Mouse (Mus musculus) CH12.LX (cell line): ENCODE data around the gene Hltf. TPM values are rescaled to one million over a fixed set of nuclear protein-coding genes. Genes with fewer than 3 reads are reported as not detected.
A peak's percentile ranks its signal among the peaks of the same experiment; 100 is the strongest.

Experiments
- DNase-seq: peaks from one replicate; pipeline ENCODE4 v3.0.0-alpha.2; 2013; ENCODE audit errors: extremely low read depth
- H3K27ac ChIP-seq: 2 replicates; pipeline ENCODE4 v1.5.1; 2012; ENCODE audit warnings: low read depth, mild to moderate bottlenecking, control low read depth, moderate library complexity; ENCODE audit not compliant: insufficient read depth
- H3K27me3 ChIP-seq: replicated peaks from 2 replicates; pipeline ENCODE3; 2012; ENCODE audit warnings: inconsistent platforms
- H3K36me3 ChIP-seq, 2 experiments: replicated peaks in 1 of 2; 2 replicates each; pipeline versions ENCODE3 to v1.6.1; 2012; ENCODE audit warnings: inconsistent platforms in 1 of 2, low read length in 1 of 2, mild to moderate bottlenecking in 1 of 2, mixed read lengths in 1 of 2, moderate library complexity in 1 of 2; ENCODE audit not compliant: control insufficient read depth in 1 of 2, insufficient read depth in 1 of 2
- H3K4me1 ChIP-seq, 2 experiments: 2 replicates each; pipeline ENCODE4 v1.6.1; 2012; ENCODE audit warnings: inconsistent platforms in 1 of 2, moderate library complexity in 1 of 2; ENCODE audit not compliant: insufficient read depth in 2 of 2, control insufficient read depth in 1 of 2
- H3K4me2 ChIP-seq: 2 replicates; pipeline ENCODE4 v1.6.1; 2012; ENCODE audit warnings: low read depth, mild to moderate bottlenecking, control low read depth; ENCODE audit not compliant: poor library complexity, insufficient read depth, severe bottlenecking
- H3K4me3 ChIP-seq, 3 experiments: fragments of 150-350 bp in 1 of 3; sonication (generic) in 1 of 3; replicated peaks in 1 of 3; 2 replicates each; pipeline versions ENCODE3 to v1.5.1; 2011 to 2012; ENCODE audit warnings: low read depth in 2 of 3, low read length in 2 of 3, mild to moderate bottlenecking in 2 of 3, moderate library complexity in 2 of 3, control low read depth in 1 of 3, improper control_type of control experiment in 1 of 3, inconsistent platforms in 1 of 3, mixed read lengths in 1 of 3; ENCODE audit not compliant: poor library complexity in 1 of 3
- H3K79me2 ChIP-seq: replicated peaks from 2 replicates; pipeline ENCODE4 v1.6.1; 2012; ENCODE audit warnings: mild to moderate bottlenecking, moderate library complexity; ENCODE audit not compliant: control insufficient read depth, poor library complexity, insufficient read depth, severe bottlenecking; ENCODE audit errors: extremely low read depth
- H3K9ac ChIP-seq: 2 replicates; pipeline ENCODE4 v1.6.1; 2012; ENCODE audit warnings: low read depth, mild to moderate bottlenecking, control low read depth, moderate library complexity; ENCODE audit not compliant: insufficient read depth
- H3K9me3 ChIP-seq: replicated peaks from 2 replicates; pipeline ENCODE3; 2012; ENCODE audit warnings: low read length, inconsistent platforms, mixed read lengths
- BHLHE40 ChIP-seq: IDR thresholded peaks from 2 replicates; pipeline ENCODE4 v1.6.1; 2011; ENCODE audit warnings: mild to moderate bottlenecking, low read depth, low read length, improper control_type of control experiment
- EP300 ChIP-seq: IDR thresholded peaks from 2 replicates; pipeline ENCODE4 v1.6.1; 2011; ENCODE audit warnings: low read length, improper control_type of control experiment
- IRF4 ChIP-seq: IDR thresholded peaks from 2 replicates; pipeline ENCODE4 v1.6.1; 2014; ENCODE audit warnings: low read depth, mild to moderate bottlenecking, inconsistent platforms, low read length, improper control_type of control experiment
- JUND ChIP-seq: conservative IDR thresholded peaks from 2 replicates; pipeline ENCODE4 v1.6.1; 2011; ENCODE audit warnings: low read depth, low read length, improper control_type of control experiment
- MAFK ChIP-seq: IDR thresholded peaks from 2 replicates; pipeline ENCODE4 v1.6.1; 2011; ENCODE audit warnings: low read length, improper control_type of control experiment; ENCODE audit not compliant: insufficient replicate concordance
- MEF2A ChIP-seq: IDR thresholded peaks from 2 replicates; pipeline ENCODE4 v1.6.1; 2014; ENCODE audit warnings: low read depth, mild to moderate bottlenecking, inconsistent platforms, low read length, improper control_type of control experiment, borderline replicate concordance
- MXI1 ChIP-seq: IDR thresholded peaks from 2 replicates; pipeline ENCODE4 v1.6.1; 2011; ENCODE audit warnings: mild to moderate bottlenecking, low read depth, low read length, improper control_type of control experiment
- MYC ChIP-seq: IDR thresholded peaks from 2 replicates; pipeline ENCODE4 v1.6.1; 2011; ENCODE audit warnings: low read depth, mild to moderate bottlenecking, improper control_type of control experiment, low read length
- NRF1 ChIP-seq: IDR thresholded peaks from 2 replicates; pipeline ENCODE4 v1.6.1; 2014; ENCODE audit warnings: low read depth, mild to moderate bottlenecking, inconsistent platforms, low read length, improper control_type of control experiment, moderate library complexity
- POLR2AphosphoS2 ChIP-seq: IDR thresholded peaks from 2 replicates; pipeline ENCODE4 v1.6.1; 2011; ENCODE audit warnings: low read depth, low read length, improper control_type of control experiment
- RCOR1 ChIP-seq: conservative IDR thresholded peaks from 2 replicates; pipeline ENCODE4 v1.6.1; 2012; ENCODE audit warnings: low read depth, mild to moderate bottlenecking, inconsistent platforms, low read length, improper control_type of control experiment
- SIN3A ChIP-seq: IDR thresholded peaks from 2 replicates; pipeline ENCODE4 v1.6.1; 2012; ENCODE audit warnings: low read length, improper control_type of control experiment, inconsistent platforms
- TBP ChIP-seq: conservative IDR thresholded peaks from 2 replicates; pipeline ENCODE4 v1.6.1; 2011; ENCODE audit warnings: low read depth, low read length, improper control_type of control experiment
- TCF12 ChIP-seq: IDR thresholded peaks from 2 replicates; pipeline ENCODE4 v1.6.1; 2014; ENCODE audit warnings: low read depth, mild to moderate bottlenecking, inconsistent platforms, low read length, improper control_type of control experiment
- UBTF ChIP-seq: IDR thresholded peaks from 2 replicates; pipeline ENCODE4 v1.6.1; 2012; ENCODE audit warnings: low read depth, mild to moderate bottlenecking, inconsistent platforms, low read length, improper control_type of control experiment, moderate library complexity
- USF1 ChIP-seq: IDR thresholded peaks from 2 replicates; pipeline ENCODE4 v1.6.1; 2014; ENCODE audit warnings: low read depth, mild to moderate bottlenecking, inconsistent platforms, low read length, improper control_type of control experiment
- USF2 ChIP-seq: conservative IDR thresholded peaks from 2 replicates; pipeline ENCODE4 v1.6.1; 2011; ENCODE audit warnings: low read depth, low read length, improper control_type of control experiment
- ZC3H11A ChIP-seq: IDR thresholded peaks from 2 replicates; pipeline ENCODE4 v1.6.1; 2012; ENCODE audit warnings: low read depth, mild to moderate bottlenecking, inconsistent platforms, low read length, improper control_type of control experiment
- ZNF384 ChIP-seq: IDR thresholded peaks from 2 replicates; pipeline ENCODE4 v1.6.1; 2012; ENCODE audit warnings: low read depth, low read length, improper control_type of control experiment, inconsistent platforms
- dilution Hi-C: fragments of 300-500 bp; cut with MboI; formaldehyde crosslinking; loops from 2 replicates; pipeline ENCODE4 v1.14.3; 2020; ENCODE audit warnings: low sequenced_read_pairs; ENCODE audit not compliant: extremely low pct_unique_long_range_greater_than_20kb, extremely low pct_ligation_motif_present
- in situ Hi-C: fragments of 300-500 bp; cut with MboI; formaldehyde crosslinking; loops from 3 replicates; pipeline ENCODE4 v1.14.3; 2019; ENCODE audit warnings: low sequenced_read_pairs, low pct_ligation_motif_present, low pct_unique_long_range_greater_than_20kb, mixed read lengths
- polyA plus RNA-seq: library from polyadenylated mRNA; unstranded; fragments of >175 nt; gene quantifications from 2 replicates; pipeline ENCODE4 v1.2.1, GENCODE M21; 2012; ENCODE audit warnings: low read depth; ENCODE audit not compliant: insufficient read length
- total RNA-seq, 2 experiments: library from RNA; depleted of rRNA; stranded (reverse); fragments of 300-350 nt in 1 of 2; fragments of >200 nt in 1 of 2; gene quantifications; 2 replicates each; pipeline ENCODE4 v1.2.3; 2012 to 2014

Hltf gene
- total and polyA plus RNA-seq, 3 experiments, result 18.9 to 37.1 (median 19.4) TPM

GRCm38 (mm10) chr3:20027788-20028187, 29.8 kb upstream of the Hltf start:
- dilution Hi-C loops, result no loop called here
- in situ Hi-C loops, result no loop called here
- H3K79me2 ChIP-seq, result peaks cover 12% of the 10 kb centered on the region
- H3K9ac ChIP-seq, result peak overlapping the region; percentile 19
- H3K36me3 ChIP-seq, result peaks cover 24 to 39% of the 10 kb centered on the region in 2 experiments
- peak overlapping the region; percentile 83 for H3K27ac ChIP-seq
- H3K9me3 ChIP-seq, result no peaks in the 10 kb centered on the region
- H3K4me2 ChIP-seq, result peak overlapping the region; percentile 80
- no peak overlapping the region for H3K4me3 ChIP-seq
- peak; percentile 44; the same call in 1 of the 2 replicates for TF ChIP-seq USF2
- TF ChIP-seq SIN3A, result no peak
- TF ChIP-seq ZC3H11A, result no peak
- TF ChIP-seq JUND, result 0 out of 2 replicates have a peak, but pooled peaks have one; percentile 3
- no peak for TF ChIP-seq UBTF
- TF ChIP-seq MEF2A, result no peak
- no peak for TF ChIP-seq TBP
- no peak; the same call in 1 of the 2 replicates for TF ChIP-seq MXI1
- TF ChIP-seq MYC, result 0 out of 2 replicates have a peak, but pooled peaks have one; percentile 6
- peak; percentile 70 for TF ChIP-seq USF1
- TF ChIP-seq RCOR1, result no peak
- no peak for TF ChIP-seq MAFK
- no peak for TF ChIP-seq POLR2AphosphoS2
- H3K4me1 ChIP-seq, result peaks cover 18 to 64% of the 10 kb centered on the region in 2 experiments
- no peaks in the 10 kb centered on the region for H3K27me3 ChIP-seq
- peak; percentile 12 for DNase-seq

GRCm38 (mm10) chr3:20028640-20029039, 29.0 kb upstream of the Hltf start:
- DNase-seq, result peak; percentile 25
- Histone ChIP-seq H3K4me2 (no peak overlapping the region), H3K27ac (no peak overlapping the region), H3K36me3 (peaks cover 19 to 31% of the 10 kb centered on the region in 2 experiments), H3K4me3 (no peak overlapping the region), H3K9ac (no peak overlapping the region), H3K27me3 (no peaks in the 10 kb centered on the region), H3K4me1 (peaks cover 22 to 70% of the 10 kb centered on the region in 2 experiments), H3K9me3 (no peaks in the 10 kb centered on the region), H3K79me2 (peaks cover 18% of the 10 kb centered on the region)
- TF ChIP-seq MYC (no peak), ZNF384 (peak; percentile 47; the same call in 1 of the 2 replicates), MEF2A (no peak), EP300 (peak; percentile 86), JUND (no peak), NRF1 (no peak), IRF4 (peak; percentile 77), TCF12 (no peak), BHLHE40 (no peak)
- dilution Hi-C loops, result no loop called here
- in situ Hi-C loops, result no loop called here
